Mouse (Mus musculus) forebrain, postnatal 0 days (tissue): ENCODE measurements around the gene Pitpnc1. TPM values are rescaled to one million over a fixed set of nuclear protein-coding genes. Genes with fewer than 3 reads are reported as not detected.
A peak's percentile ranks its signal among the peaks of the same experiment; 100 is the strongest.

Experiments used
- ATAC-seq: fragments of 200-750 bp; cut with Nextera tagmentation; 2 replicates; pipeline ENCODE4 v1.8.0; 2017; ENCODE audit warnings: mild to moderate bottlenecking, moderate library complexity
- DNase-seq: peaks from one replicate; pipeline ENCODE4 v3.0.0-alpha.2; 2015
- H3K27ac ChIP-seq: fragments of 300-500 bp; sonication (generic); 2 replicates; pipeline ENCODE4 v1.5.1; 2014; ENCODE audit warnings: low read depth, mild to moderate bottlenecking, antibody characterized with exemption, low read length, moderate library complexity, mixed read lengths
- H3K27me3 ChIP-seq: fragments of 300-500 bp; sonication (generic); 2 replicates; pipeline ENCODE4 v1.6.1; 2014; ENCODE audit warnings: mild to moderate bottlenecking, low read length, mixed read lengths; ENCODE audit not compliant: insufficient read depth
- H3K36me3 ChIP-seq: fragments of 300-500 bp; sonication (generic); 2 replicates; pipeline ENCODE4 v1.6.1; 2014; ENCODE audit warnings: mild to moderate bottlenecking, moderate library complexity; ENCODE audit not compliant: insufficient read depth
- H3K4me1 ChIP-seq: fragments of 300-500 bp; sonication (generic); 2 replicates; pipeline ENCODE4 v1.6.1; 2014; ENCODE audit warnings: antibody characterized with exemption; ENCODE audit not compliant: insufficient read depth
- H3K4me2 ChIP-seq: fragments of 300-500 bp; sonication (generic); 2 replicates; pipeline ENCODE4 v1.6.1; 2014; ENCODE audit warnings: low read depth, mild to moderate bottlenecking, moderate library complexity
- H3K4me3 ChIP-seq: fragments of 300-500 bp; sonication (generic); 2 replicates; pipeline ENCODE4 v1.5.1; 2014; ENCODE audit warnings: low read depth, low read length, mixed read lengths
- H3K9ac ChIP-seq: fragments of 300-500 bp; sonication (generic); 2 replicates; pipeline ENCODE4 v1.6.1; 2014; ENCODE audit warnings: mild to moderate bottlenecking
- H3K9me3 ChIP-seq: fragments of 300-500 bp; sonication (generic); 2 replicates; pipeline ENCODE4 v1.6.1; 2016; ENCODE audit warnings: low read length
- CTCF ChIP-seq: sonication (generic); IDR thresholded peaks from 2 replicates; pipeline ENCODE4 v1.5.1; 2016; ENCODE audit warnings: antibody characterized with exemption, control low read depth, low read depth
- WGBS: fragments of 180-500 bp; shearing (Covaris S2); extraction: QIAGEN DNeasy Blood & Tissue Kit; methylation state at CpG from one replicate; pipeline ENCODE4 v1.1.7; 2014; 5-methylcytosine and 5-hydroxymethylcytosine counted together
- polyA plus RNA-seq: library from polyadenylated mRNA; unstranded; fragments of >200 nt; fragmentation: Nextera tagmentation; extraction: Ambion mirVana; gene quantifications from 2 replicates; pipeline ENCODE4 v1.2.1, GENCODE M21; 2015
- total RNA-seq: library from RNA; depleted of rRNA; stranded (reverse); fragments of >200 nt; gene quantifications from 2 replicates; pipeline ENCODE4 v1.2.3, GENCODE M21; 2014

Pitpnc1 gene
- total and polyA plus RNA-seq, 2 experiments from 2014 or later = 47.6 to 49.1 TPM

DNA sequence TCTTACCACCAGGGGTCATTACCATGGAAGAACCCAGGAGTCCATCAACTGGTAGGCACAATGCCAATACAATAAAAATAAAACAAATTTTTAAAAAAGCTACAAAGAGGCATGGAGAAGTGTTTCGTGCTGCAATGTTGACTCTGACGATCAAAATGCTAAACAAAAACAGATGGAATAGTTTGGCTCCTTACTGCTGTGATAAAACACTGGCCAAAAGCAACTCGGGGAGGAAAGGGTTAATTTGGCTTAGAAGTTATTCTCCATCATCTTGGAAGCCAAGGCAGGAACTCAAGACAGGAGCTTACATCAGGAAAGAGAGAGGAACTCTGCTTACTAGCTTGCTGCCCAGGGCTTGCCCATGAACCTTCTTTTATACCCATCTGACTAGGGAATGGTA, 32.4 kb downstream of the Pitpnc1 start:
- no peak overlapping the region for H3K9ac ChIP-seq
- H3K4me2 ChIP-seq = no peak overlapping the region
- H3K4me3 ChIP-seq = no peak overlapping the region
- TF ChIP-seq CTCF = no peak
- H3K9me3 ChIP-seq = no peaks in the 10 kb centered on the region
- no peaks in the 10 kb centered on the region for H3K27me3 ChIP-seq
- DNase-seq = no peak
- no peak for ATAC-seq
- H3K4me1 ChIP-seq = no peaks in the 10 kb centered on the region
- 54% methylated on average over 3 of the region's 3 CpGs for WGBS
- no peaks in the 10 kb centered on the region for H3K36me3 ChIP-seq
- no peak overlapping the region for H3K27ac ChIP-seq

DNA sequence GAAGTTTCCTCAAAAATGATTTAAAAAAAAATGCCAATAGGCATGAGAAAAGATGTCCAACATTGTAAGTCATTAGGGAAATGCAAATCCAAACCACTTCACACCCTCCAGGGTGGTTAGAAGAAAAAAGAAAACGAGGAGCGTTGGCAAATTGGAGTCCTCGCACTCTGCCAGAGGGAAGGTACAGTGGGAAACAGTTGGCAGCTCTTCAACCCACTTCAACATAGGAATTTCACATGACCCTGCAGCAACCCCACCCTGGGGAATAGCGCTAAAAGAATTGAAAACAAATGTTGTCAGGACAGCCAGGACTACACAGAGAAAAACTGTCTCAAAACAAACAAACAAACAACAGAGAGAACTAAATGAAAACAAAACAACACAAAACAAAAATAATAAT, 32.8 kb downstream of the Pitpnc1 start:
- peak; percentile 23; the same call in 1 of the 2 replicates for ATAC-seq

GRCm38 (mm10) chr11:107435776-107436449, 34.6 kb downstream of the Pitpnc1 start:
- H3K4me1 ChIP-seq = no peaks in the 10 kb centered on the region
- no peaks in the 10 kb centered on the region for H3K27me3 ChIP-seq
- ATAC-seq = no peak
- H3K36me3 ChIP-seq = no peaks in the 10 kb centered on the region
- WGBS = 91% methylated on average over 6 of the region's 6 CpGs
- H3K9me3 ChIP-seq = no peaks in the 10 kb centered on the region
- no peak overlapping the region for H3K9ac ChIP-seq
- H3K4me3 ChIP-seq = no peak overlapping the region
- TF ChIP-seq CTCF = no peak
- H3K4me2 ChIP-seq = no peak overlapping the region
- no peak for DNase-seq
- H3K27ac ChIP-seq = no peak overlapping the region

More for the DNA sequence above, 32.8 kb downstream of the Pitpnc1 start:
- Histone ChIP-seq H3K36me3 (no peaks in the 10 kb centered on the region), H3K9ac (no peak overlapping the region), H3K4me1 (no peaks in the 10 kb centered on the region), H3K4me2 (no peak overlapping the region), H3K9me3 (no peaks in the 10 kb centered on the region), H3K27me3 (no peaks in the 10 kb centered on the region), H3K4me3 (no peak overlapping the region), H3K27ac (no peak overlapping the region)
- TF ChIP-seq CTCF = no peak
- DNase-seq = peak; percentile 36
- WGBS = 21% methylated on average over 4 of the region's 4 CpGs

- Histone ChIP-seq H3K4me3 (no peak overlapping the region), H3K9me3 (no peaks in the 10 kb centered on the region), H3K9ac (no peak overlapping the region), H3K36me3 (no peaks in the 10 kb centered on the region), H3K27me3 (no peaks in the 10 kb centered on the region), H3K27ac (0 out of 2 replicates have a peak overlapping the region, but pooled peaks have one; percentile 21), H3K4me1 (no peaks in the 10 kb centered on the region), H3K4me2 (no peak overlapping the region)
- TF ChIP-seq CTCF = no peak
- ATAC-seq = no peak
- DNase-seq = no peak
- WGBS = 87% methylated on average over 7 of the region's 7 CpGs
Measured at GRCm38 (mm10) chr11:107431197-107431965, 39.1 kb downstream of the Pitpnc1 start.

GRCm38 (mm10) chr11:107428011-107428410, 42.5 kb downstream of the Pitpnc1 start:
- no peak overlapping the region for H3K4me2 ChIP-seq
- ATAC-seq (no peak), DNase-seq (no peak)
- WGBS = 83% methylated on average over 10 of the region's 10 CpGs
- H3K4me1 ChIP-seq = 0 out of 2 replicates have a peak, but pooled peaks cover 3% of the 10 kb centered on the region
- TF ChIP-seq CTCF = no peak
- H3K27me3 ChIP-seq = no peaks in the 10 kb centered on the region
- no peak overlapping the region for H3K4me3 ChIP-seq
- H3K36me3 ChIP-seq = no peaks in the 10 kb centered on the region
- no peak overlapping the region for H3K9ac ChIP-seq
- no peak overlapping the region for H3K27ac ChIP-seq
- no peaks in the 10 kb centered on the region for H3K9me3 ChIP-seq

- H3K27ac ChIP-seq = peak overlapping the region; percentile 72
- WGBS = 56% methylated on average over 12 of the region's 12 CpGs
- peak; percentile 53 for DNase-seq
- ATAC-seq = peak; percentile 54; the same call in 1 of the 2 replicates
- H3K9me3 ChIP-seq = no peaks in the 10 kb centered on the region
- no peak overlapping the region for H3K4me2 ChIP-seq
- H3K36me3 ChIP-seq = no peaks in the 10 kb centered on the region
- no peak overlapping the region for H3K9ac ChIP-seq
- H3K4me1 ChIP-seq = peaks cover 10% of the 10 kb centered on the region
- TF ChIP-seq CTCF = no peak
- H3K4me3 ChIP-seq = no peak overlapping the region
- H3K27me3 ChIP-seq = no peaks in the 10 kb centered on the region
Measured at GRCm38 (mm10) chr11:107424176-107424575, 46.3 kb downstream of the Pitpnc1 start.

- H3K27ac ChIP-seq = 0 out of 2 replicates have a peak overlapping the region, but pooled peaks have one; percentile 36
- no peaks in the 10 kb centered on the region for H3K9me3 ChIP-seq
- no peak for TF ChIP-seq CTCF
- H3K4me2 ChIP-seq = no peak overlapping the region
- WGBS = 24% methylated on average over 5 of the region's 5 CpGs
- no peaks in the 10 kb centered on the region for H3K27me3 ChIP-seq
- DNase-seq (no peak), ATAC-seq (0 out of 2 replicates have a peak, but pooled peaks have one; percentile 37)
- H3K4me3 ChIP-seq = no peak overlapping the region
- no peak overlapping the region for H3K9ac ChIP-seq
- H3K36me3 ChIP-seq = no peaks in the 10 kb centered on the region
- peaks cover 10% of the 10 kb centered on the region for H3K4me1 ChIP-seq
Measured at GRCm38 (mm10) chr11:107422356-107422754, 48.1 kb downstream of the Pitpnc1 start.
